Mouse (Mus musculus): ENCODE measurements around the gene Hoga1. TPM values are rescaled to one million over a fixed set of nuclear protein-coding genes. Genes with fewer than 3 reads are reported as not detected.
A peak's percentile ranks its signal among the peaks of the same experiment; 100 is the strongest.

Hoga1 gene
- polyA plus RNA-seq, 1 experiment = 1.7 TPM

DNA sequence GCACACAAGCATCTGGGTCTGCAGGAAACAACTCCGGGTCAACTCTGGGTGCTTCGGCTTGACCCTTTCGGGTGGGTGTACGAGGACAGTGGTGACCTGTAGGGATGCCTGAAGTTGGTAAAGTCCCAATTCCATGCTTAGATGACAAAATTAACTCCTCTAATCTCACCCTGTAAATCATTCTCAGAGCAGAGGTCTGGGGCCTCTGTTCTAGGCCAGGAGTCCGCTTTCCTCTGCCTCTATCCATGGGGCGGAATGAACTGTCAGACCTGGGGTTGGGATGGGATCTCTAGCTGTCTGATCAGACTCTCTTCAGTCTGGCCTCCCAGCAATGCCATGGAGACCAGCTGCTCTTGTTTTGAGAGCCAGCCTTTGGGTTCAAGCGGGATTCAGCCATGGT is 16.0 kb downstream of the Hoga1 start:
- Histone ChIP-seq H3K4me1 (ENCODE audit: control insufficient read depth, insufficient read depth, low read length) (no peaks in the 10 kb centered on the region), H3K4me3 (ENCODE audit: insufficient read depth, low read length) (no peak overlapping the region), H3K27ac (ENCODE audit: insufficient read depth, low read length) (no peak overlapping the region)
- no peak for TF ChIP-seq CTCF (IDR thresholded peaks at IDR 0.05; ENCODE audit: borderline replicate concordance, insufficient read depth, low read length)
- no peak for TF ChIP-seq POLR2A (IDR thresholded peaks at IDR 0.05; ENCODE audit: low read depth, low read length)

DNA sequence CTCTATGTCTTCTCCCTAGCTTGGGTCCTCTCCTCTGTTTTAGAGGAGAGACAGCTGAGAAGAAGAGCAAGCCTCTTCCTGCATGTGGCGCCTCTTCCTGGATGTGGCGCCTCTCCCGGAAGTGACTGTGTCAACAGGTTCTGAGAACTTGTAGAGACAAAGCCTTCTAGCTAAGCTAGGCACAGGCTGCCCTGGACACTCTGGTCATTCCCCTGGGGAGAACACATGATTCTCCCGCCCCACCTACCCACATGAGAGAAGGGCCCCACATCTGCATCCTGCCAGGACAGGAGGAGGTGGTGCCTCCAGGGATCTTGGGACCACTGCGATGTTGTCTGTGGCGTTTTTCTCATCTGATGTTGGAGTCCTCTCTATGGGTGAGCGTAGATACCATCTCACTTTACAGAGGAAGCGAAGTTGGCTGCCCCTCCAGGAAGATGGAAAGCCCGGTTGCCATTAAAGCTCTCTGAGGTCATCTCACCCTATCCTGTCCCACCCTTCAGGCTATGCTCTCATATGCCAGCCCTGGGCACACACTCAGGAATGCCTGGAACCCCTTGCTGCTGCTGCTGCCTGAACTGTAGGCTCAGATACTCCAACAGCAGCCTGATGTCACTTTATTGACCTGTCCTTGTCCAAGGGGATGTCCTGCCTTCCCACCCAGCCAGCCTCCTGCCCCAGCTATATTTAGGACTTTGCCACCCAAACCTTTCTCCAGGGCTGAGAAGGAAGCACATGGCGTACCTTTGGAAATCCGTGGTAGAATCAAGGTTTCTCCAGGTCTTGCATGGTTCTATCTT is 23.2 kb downstream of the Hoga1 start:
- no peak overlapping the region for H3K27ac ChIP-seq (ENCODE audit: insufficient read depth, low read length)
- H3K4me1 ChIP-seq (ENCODE audit: control insufficient read depth, insufficient read depth, low read length) = peaks cover 4% of the 10 kb centered on the region; the same call in 1 of the 2 replicates
- TF ChIP-seq POLR2A (IDR thresholded peaks at IDR 0.05; ENCODE audit: low read depth, low read length) (no peak), CTCF (IDR thresholded peaks at IDR 0.05; ENCODE audit: borderline replicate concordance, insufficient read depth, low read length) (no peak)
- H3K4me3 ChIP-seq (ENCODE audit: insufficient read depth, low read length) = no peak overlapping the region

DNA sequence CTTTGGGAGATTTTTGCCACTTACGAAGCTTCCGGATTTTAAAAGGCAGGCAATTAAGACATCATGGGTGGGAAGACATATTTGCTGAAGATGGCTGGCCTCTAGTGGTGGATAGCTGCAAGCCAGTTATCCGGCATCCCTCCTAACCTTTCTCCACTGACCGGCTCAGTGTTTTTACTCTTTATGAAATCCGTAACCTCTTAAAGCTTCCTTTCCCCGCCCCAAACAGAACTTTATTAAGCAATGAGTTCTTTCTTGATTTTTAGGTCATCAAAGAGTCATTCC is 23.8 kb downstream of the Hoga1 start:
- no peak overlapping the region for H3K4me3 ChIP-seq (ENCODE audit: insufficient read depth, low read length)
- H3K4me1 ChIP-seq (ENCODE audit: control insufficient read depth, insufficient read depth, low read length) = peaks cover 4% of the 10 kb centered on the region; the same call in 1 of the 2 replicates
- no peak overlapping the region for H3K27ac ChIP-seq (ENCODE audit: insufficient read depth, low read length)
- TF ChIP-seq POLR2A (IDR thresholded peaks at IDR 0.05; ENCODE audit: low read depth, low read length) (no peak), CTCF (IDR thresholded peaks at IDR 0.05; ENCODE audit: borderline replicate concordance, insufficient read depth, low read length) (0 out of 2 replicates have a peak, but pooled peaks have one; percentile 21)

DNA sequence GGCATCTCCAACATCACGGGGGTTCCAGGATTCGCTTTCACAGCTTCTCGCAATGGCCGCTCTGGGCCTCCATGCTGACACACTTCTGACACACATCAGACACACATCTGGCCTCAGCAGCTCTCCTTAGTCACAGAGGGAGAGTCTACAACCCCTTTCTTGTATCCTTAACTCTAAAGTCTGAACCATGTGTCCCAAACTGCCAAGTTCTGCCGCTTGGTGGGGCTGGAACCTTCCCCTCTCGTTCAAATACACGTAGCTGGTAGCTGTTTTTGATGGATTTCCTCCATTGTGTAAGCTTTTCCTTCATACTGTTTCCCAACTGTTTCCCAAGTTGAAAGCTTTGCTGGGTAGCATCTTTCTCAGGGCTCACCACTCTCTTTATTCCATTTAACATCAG is 25.8 kb downstream of the Hoga1 start:
- peaks cover 4% of the 10 kb centered on the region; the same call in 1 of the 2 replicates for H3K4me1 ChIP-seq (ENCODE audit: control insufficient read depth, insufficient read depth, low read length)
- no peak overlapping the region for H3K4me3 ChIP-seq (ENCODE audit: insufficient read depth, low read length)
- no peak for TF ChIP-seq CTCF (IDR thresholded peaks at IDR 0.05; ENCODE audit: borderline replicate concordance, insufficient read depth, low read length)
- no peak for TF ChIP-seq POLR2A (IDR thresholded peaks at IDR 0.05; ENCODE audit: low read depth, low read length)
- no peak overlapping the region for H3K27ac ChIP-seq (ENCODE audit: insufficient read depth, low read length)

DNA sequence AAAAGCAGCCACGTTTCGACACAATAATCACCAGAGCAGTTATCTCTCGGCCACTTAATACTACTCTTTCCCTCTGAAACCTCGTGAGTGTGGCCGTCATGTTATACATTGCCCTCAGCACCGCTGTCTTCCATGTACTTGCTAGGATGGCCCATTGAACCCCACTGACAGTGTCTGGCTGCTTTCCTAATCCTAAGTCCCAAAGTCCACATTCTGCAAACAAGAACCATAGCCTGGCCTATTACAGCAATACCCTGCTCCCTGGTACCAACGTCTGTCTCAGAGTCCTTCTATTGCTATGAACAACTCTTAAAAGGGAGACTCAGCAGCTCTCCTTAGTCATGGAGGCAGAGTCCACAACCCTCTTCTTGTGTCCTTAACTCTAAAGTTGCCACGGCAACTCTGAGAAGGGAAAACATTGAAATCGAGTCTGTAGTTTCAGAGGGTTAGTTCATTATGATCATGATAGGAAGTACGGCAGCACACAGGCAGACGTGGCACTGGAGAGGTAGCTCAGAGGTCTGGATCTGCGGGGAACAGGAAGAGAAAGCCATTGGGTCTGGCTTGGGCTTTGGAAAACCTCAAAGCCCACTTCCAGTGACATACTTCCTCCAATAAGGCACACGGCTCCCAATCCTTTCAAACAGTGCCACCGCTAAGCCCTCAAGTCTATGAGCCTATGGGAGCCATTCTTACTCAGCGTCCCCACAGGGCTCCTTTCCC is 26.6 kb downstream of the Hoga1 start:
- no peak overlapping the region for H3K27ac ChIP-seq (ENCODE audit: insufficient read depth, low read length)
- H3K4me3 ChIP-seq (ENCODE audit: insufficient read depth, low read length) = no peak overlapping the region
- peaks cover 4% of the 10 kb centered on the region; the same call in 1 of the 2 replicates for H3K4me1 ChIP-seq (ENCODE audit: control insufficient read depth, insufficient read depth, low read length)
- TF ChIP-seq POLR2A (IDR thresholded peaks at IDR 0.05; ENCODE audit: low read depth, low read length) (no peak), CTCF (IDR thresholded peaks at IDR 0.05; ENCODE audit: borderline replicate concordance, insufficient read depth, low read length) (no peak)

DNA sequence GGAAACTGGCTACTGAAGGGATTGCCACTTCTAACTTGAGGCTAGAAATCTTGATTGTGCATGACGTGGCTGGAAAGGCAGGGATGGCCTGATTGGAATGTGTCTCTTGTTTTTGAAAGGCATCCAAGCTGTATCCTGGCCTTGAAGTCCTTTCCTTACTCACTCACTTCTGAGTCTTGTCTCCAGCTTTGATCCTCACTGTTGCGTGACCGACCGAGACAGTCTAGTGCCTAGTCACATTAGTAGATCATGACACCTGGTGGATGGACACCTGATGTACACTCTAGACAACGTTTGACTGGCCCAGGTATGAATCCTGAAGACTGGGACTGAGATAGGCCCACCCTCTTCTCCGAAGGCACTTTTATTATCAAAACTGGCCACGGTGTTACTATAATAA is 27.4 kb downstream of the Hoga1 start:
- Histone ChIP-seq H3K4me3 (ENCODE audit: insufficient read depth, low read length) (no peak overlapping the region), H3K27ac (ENCODE audit: insufficient read depth, low read length) (no peak overlapping the region), H3K4me1 (ENCODE audit: control insufficient read depth, insufficient read depth, low read length) (peaks cover 4% of the 10 kb centered on the region; the same call in 1 of the 2 replicates)
- TF ChIP-seq CTCF (IDR thresholded peaks at IDR 0.05; ENCODE audit: borderline replicate concordance, insufficient read depth, low read length) = no peak

DNA sequence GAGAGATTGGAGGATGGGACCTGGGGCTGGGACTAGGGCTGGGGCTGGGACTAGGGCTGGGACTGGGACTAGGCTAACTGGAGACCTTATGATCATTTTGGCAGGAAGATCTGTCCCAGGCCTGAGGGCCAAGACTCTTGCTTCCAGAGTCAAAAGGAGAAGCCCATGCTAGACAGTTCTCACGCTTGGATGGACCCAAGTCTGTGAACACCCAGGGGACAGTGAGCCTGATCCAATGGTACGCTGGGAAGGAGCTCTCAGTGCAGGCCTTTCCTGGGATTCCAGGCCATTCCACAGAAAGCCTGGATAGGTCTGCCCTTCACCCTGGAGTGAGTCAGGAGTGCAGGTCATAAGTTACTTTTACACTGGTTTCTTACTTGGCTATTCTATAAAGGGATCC is 29.6 kb downstream of the Hoga1 start:
- peaks cover 15% of the 10 kb centered on the region; the same call in 1 of the 2 replicates for H3K4me1 ChIP-seq (ENCODE audit: control insufficient read depth, insufficient read depth, low read length)
- TF ChIP-seq POLR2A (IDR thresholded peaks at IDR 0.05; ENCODE audit: low read depth, low read length) = no peak
- no peak for TF ChIP-seq CTCF (IDR thresholded peaks at IDR 0.05; ENCODE audit: borderline replicate concordance, insufficient read depth, low read length)
- no peak overlapping the region for H3K4me3 ChIP-seq (ENCODE audit: insufficient read depth, low read length)
- no peak overlapping the region for H3K27ac ChIP-seq (ENCODE audit: insufficient read depth, low read length)

DNA sequence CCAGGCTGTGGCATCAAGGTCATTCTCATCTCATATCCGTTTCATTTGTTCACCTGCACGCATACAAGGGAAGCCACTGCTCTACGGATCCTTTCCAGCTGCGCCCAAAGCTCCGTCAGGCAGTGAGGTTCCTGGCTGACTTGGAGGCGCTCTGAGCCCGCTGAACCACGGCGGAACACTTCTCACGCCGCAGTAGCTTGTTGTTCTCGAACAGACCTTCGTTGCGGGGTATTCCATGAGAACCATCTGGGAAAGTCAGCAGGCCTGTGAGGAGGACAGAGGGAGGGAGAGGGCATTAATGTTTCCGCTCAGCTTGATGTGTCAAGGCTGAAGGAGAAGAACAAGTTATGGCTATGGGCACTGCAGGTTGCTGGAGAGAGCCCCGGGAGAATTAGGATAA is 30.6 kb downstream of the Hoga1 start:
- TF ChIP-seq POLR2A (IDR thresholded peaks at IDR 0.05; ENCODE audit: low read depth, low read length) (no peak), CTCF (IDR thresholded peaks at IDR 0.05; ENCODE audit: borderline replicate concordance, insufficient read depth, low read length) (no peak)
- Histone ChIP-seq H3K27ac (ENCODE audit: insufficient read depth, low read length) (no peak overlapping the region), H3K4me1 (ENCODE audit: control insufficient read depth, insufficient read depth, low read length) (peaks cover 18% of the 10 kb centered on the region; the same call in 1 of the 2 replicates), H3K4me3 (ENCODE audit: insufficient read depth, low read length) (no peak overlapping the region)

DNA sequence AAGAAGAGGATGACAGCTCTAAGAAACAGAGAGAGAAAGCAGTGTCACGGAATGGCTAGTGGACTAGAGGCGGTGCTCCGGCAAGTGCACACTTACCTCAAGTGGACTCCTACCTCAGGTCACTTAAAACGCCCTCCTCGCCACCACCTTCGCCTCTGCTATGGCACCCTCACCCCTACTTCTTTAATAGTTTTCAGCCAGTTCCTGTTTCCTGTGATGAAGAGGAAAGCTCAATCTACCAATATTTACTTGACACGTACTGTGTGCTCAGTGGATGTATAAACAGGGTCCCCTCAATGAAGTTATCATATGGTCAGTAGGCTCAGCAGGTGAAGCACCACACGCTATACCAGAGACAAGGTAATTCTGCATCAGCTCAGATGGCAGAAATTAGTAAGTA is 33.2 kb downstream of the Hoga1 start:
- TF ChIP-seq POLR2A (IDR thresholded peaks at IDR 0.05; ENCODE audit: low read depth, low read length) (no peak), CTCF (IDR thresholded peaks at IDR 0.05; ENCODE audit: borderline replicate concordance, insufficient read depth, low read length) (no peak)
- Histone ChIP-seq H3K27ac (ENCODE audit: insufficient read depth, low read length) (no peak overlapping the region), H3K4me3 (ENCODE audit: insufficient read depth, low read length) (no peak overlapping the region), H3K4me1 (ENCODE audit: control insufficient read depth, insufficient read depth, low read length) (peaks cover 14% of the 10 kb centered on the region; the same call in 1 of the 2 replicates)

DNA sequence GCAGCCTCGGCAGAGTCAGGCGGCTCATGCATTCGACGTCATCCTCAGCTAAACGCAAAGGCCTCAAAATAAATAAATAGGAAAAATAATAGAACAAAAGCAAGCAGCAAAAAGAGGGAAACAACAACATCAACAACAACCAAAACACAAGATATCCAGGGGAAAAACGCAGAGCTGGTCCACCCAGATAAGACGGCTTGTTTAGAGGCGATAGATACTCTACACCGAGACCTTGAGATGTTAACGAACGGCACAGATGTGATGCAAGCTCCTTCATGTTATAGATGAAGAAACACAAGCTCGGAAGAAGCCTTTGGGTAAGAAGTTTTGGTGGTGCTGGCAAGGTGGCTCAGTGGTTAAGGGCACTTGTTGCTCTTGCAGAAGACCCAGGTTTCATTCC is 33.6 kb downstream of the Hoga1 start:
- Histone ChIP-seq H3K27ac (ENCODE audit: insufficient read depth, low read length) (no peak overlapping the region), H3K4me3 (ENCODE audit: insufficient read depth, low read length) (no peak overlapping the region), H3K4me1 (ENCODE audit: control insufficient read depth, insufficient read depth, low read length) (peaks cover 14% of the 10 kb centered on the region; the same call in 1 of the 2 replicates)
- TF ChIP-seq POLR2A (IDR thresholded peaks at IDR 0.05; ENCODE audit: low read depth, low read length) = no peak
- TF ChIP-seq CTCF (IDR thresholded peaks at IDR 0.05; ENCODE audit: borderline replicate concordance, insufficient read depth, low read length) = no peak

Measured in embryonic fibroblast, embryonic 13.5 days (primary cell).